ENCODE assay signal across 22 mouse cellular contexts in genomic region chr12:26937836-26938235, GRCm38 (mm10).
A peak's percentile ranks its signal among the peaks of the same experiment; 100 is the strongest.
DNase-seq lines count a peak whose midpoint lies in the region; ATAC-seq lines count a peak whose summit lies in the region.
"Had no signal": no experiment of that assay in that cellular context is flagged by ENCODE, and none has a peak within 500 bp of the region (broad histone marks: within the 10 kb centered on the region; RNA-seq: fewer than 3 reads in every experiment).

No protein-coding gene starts in this region.

- H3K36me3 ChIP-seq in hindbrain, embryonic 12.5 days = no peaks in the 10 kb centered on the region
- H3K36me3 ChIP-seq in hindbrain, embryonic 16.5 days (ENCODE audit: control insufficient read depth, insufficient read depth, low read length) = no peaks in the 10 kb centered on the region
- no peaks in the 10 kb centered on the region for H3K36me3 ChIP-seq in forebrain, embryonic 16.5 days (ENCODE audit: control insufficient read depth, insufficient read depth)
- H3K36me3 ChIP-seq: heart, embryonic 15.5 days; liver, embryonic 15.5 days had no signal

- DNase-seq in MN1 (ENCODE audit: low spot score) = peak; percentile 4
- peak; percentile 7 for DNase-seq in cerebellum, adult 8-10 months
- no peak for DNase-seq in frontal cortex, postnatal 10 days (ENCODE audit: low spot score in 2 of 2)
- no peak for DNase-seq in urinary bladder, postnatal 25 days (ENCODE audit: low spot score)
- DNase-seq: B cell, adult 2 months; embryo, embryonic 11 days; gastrocnemius, postnatal 14 days; heart, adult 2 months; kidney, adult 11 months; kidney, postnatal 14 days; layer of hippocampus, adult 9-11 months; lung, postnatal 14 days; right cerebral cortex, postnatal 14 days; thymus, postnatal 14 days had no signal

- H3K4me3 ChIP-seq in hindbrain, embryonic 12.5 days = no peak overlapping the region
- H3K4me3 ChIP-seq in hindbrain, embryonic 16.5 days (ENCODE audit: low read length) = no peak overlapping the region
- no peak overlapping the region for H3K4me3 ChIP-seq in forebrain, embryonic 16.5 days (replicated peaks; ENCODE audit: low read length)
- H3K4me3 ChIP-seq: heart, adult 2 months; heart, embryonic 15.5 days; liver, embryonic 15.5 days had no signal

- no peak for ATAC-seq in hindbrain, embryonic 12.5 days (ENCODE audit: low FRiP score)
- no peak for ATAC-seq in hindbrain, embryonic 16.5 days
- no peak for ATAC-seq in forebrain, embryonic 16.5 days
- ATAC-seq in CD4-positive, CD25-positive, alpha-beta regulatory T cell, adult 4 months = no peak
- ATAC-seq: activated CD4-positive, CD25-positive, alpha-beta regulatory T cell, adult 4 months; Patski had no signal

- no peak overlapping the region for H3K4me2 ChIP-seq in hindbrain, embryonic 12.5 days (replicated peaks)
- H3K4me2 ChIP-seq in hindbrain, embryonic 16.5 days (ENCODE audit: low read length) = no peak overlapping the region
- H3K4me2 ChIP-seq in forebrain, embryonic 16.5 days (ENCODE audit: low read length) = no peak overlapping the region
- H3K4me2 ChIP-seq: heart, embryonic 15.5 days; liver, embryonic 15.5 days had no signal

- H3K9me3 ChIP-seq in hindbrain, embryonic 12.5 days (replicated peaks) = no peaks in the 10 kb centered on the region
- H3K9me3 ChIP-seq in hindbrain, embryonic 16.5 days (ENCODE audit: control insufficient read depth, low read length) = peaks cover 4% of the 10 kb centered on the region; the same call in 1 of the 2 replicates
- H3K9me3 ChIP-seq in forebrain, embryonic 16.5 days (ENCODE audit: control insufficient read depth, low read length) = peaks cover 3% of the 10 kb centered on the region; the same call in 1 of the 2 replicates
- H3K9me3 ChIP-seq: heart, embryonic 15.5 days; liver, embryonic 15.5 days had no signal

- no peaks in the 10 kb centered on the region for H3K27me3 ChIP-seq in hindbrain, embryonic 12.5 days
- H3K27me3 ChIP-seq in hindbrain, embryonic 16.5 days (replicated peaks; ENCODE audit: control insufficient read depth, insufficient read depth, low read length) = no peaks in the 10 kb centered on the region
- H3K27me3 ChIP-seq in forebrain, embryonic 16.5 days (replicated peaks; ENCODE audit: control insufficient read depth, insufficient read depth, low read length) = no peaks in the 10 kb centered on the region
- H3K27me3 ChIP-seq: heart, embryonic 15.5 days; liver, embryonic 15.5 days; Patski had no signal

- WGBS in hindbrain, embryonic 12.5 days = 72% methylated on average over 3 of the region's 3 CpGs
- 49% methylated on average over 3 of the region's 3 CpGs for WGBS in hindbrain, embryonic 16.5 days
- WGBS in forebrain, embryonic 16.5 days = 54% methylated on average over 3 of the region's 3 CpGs

- H3K27ac ChIP-seq in hindbrain, embryonic 12.5 days = 0 out of 2 replicates have a peak overlapping the region, but pooled peaks have one; percentile 78
- no peak overlapping the region for H3K27ac ChIP-seq in hindbrain, embryonic 16.5 days (ENCODE audit: low read depth, low read length)
- peak overlapping the region; percentile 86 for H3K27ac ChIP-seq in forebrain, embryonic 16.5 days (ENCODE audit: low read length)
- H3K27ac ChIP-seq: heart, adult 2 months; heart, embryonic 15.5 days; liver, embryonic 15.5 days had no signal

- H3K9ac ChIP-seq in hindbrain, embryonic 12.5 days = no peak overlapping the region
- no peak overlapping the region for H3K9ac ChIP-seq in hindbrain, embryonic 16.5 days (ENCODE audit: low read depth, low read length)
- no peak overlapping the region for H3K9ac ChIP-seq in forebrain, embryonic 16.5 days (replicated peaks; ENCODE audit: low read depth, low read length)
- H3K9ac ChIP-seq: heart, embryonic 15.5 days; liver, embryonic 15.5 days had no signal

- H3K4me1 ChIP-seq in hindbrain, embryonic 12.5 days = peaks cover 19% of the 10 kb centered on the region
- H3K4me1 ChIP-seq in hindbrain, embryonic 16.5 days (ENCODE audit: control insufficient read depth, insufficient read depth, low read depth, low read length) = peaks cover 4% of the 10 kb centered on the region; the same call in 1 of the 2 replicates
- H3K4me1 ChIP-seq in forebrain, embryonic 16.5 days (replicated peaks; ENCODE audit: control insufficient read depth, insufficient read depth, low read length) = peaks cover 18% of the 10 kb centered on the region
- H3K4me1 ChIP-seq: heart, embryonic 15.5 days; liver, embryonic 15.5 days had no signal

Comparison
In these comparisons a context has a peak if more than half of its experiments do, and no peak if none do; other contexts are left out.
1. DNase-seq: peak in MN1 (single experiment) and cerebellum, adult 8-10 months (single experiment); none in frontal cortex, postnatal 10 days (0 of 2) and urinary bladder, postnatal 25 days (single experiment).